Mouse (Mus musculus): Measurements from ENCODE around the gene Ccdc85c. TPM values are rescaled to one million over a fixed set of nuclear protein-coding genes. Genes with fewer than 3 reads are reported as not detected.
A peak's percentile ranks its signal among the peaks of the same experiment; 100 is the strongest.

Ccdc85c gene
- total and polyA plus RNA-seq, 3 experiments = 27.1 to 43.9 (median 39.2) TPM

GRCm38 (mm10) chr12:108251825-108252542, 23.2 kb downstream of the Ccdc85c start:
- no peak for TF ChIP-seq POLR2A (IDR thresholded peaks at IDR 0.05; ENCODE audit: insufficient read depth, low read depth, low read length)
- TF ChIP-seq CTCF (IDR thresholded peaks at IDR 0.05) = no peak
- TF ChIP-seq EP300 (IDR thresholded peaks at IDR 0.05; ENCODE audit: insufficient read depth, low read depth, low read length) = no peak
- Histone ChIP-seq H3K27ac (no peak overlapping the region; the same call in 1 of the 2 replicates), H3K4me3 (no peak overlapping the region), H3K27me3 (ENCODE audit: control insufficient read depth, insufficient read depth, low read length) (no peaks in the 10 kb centered on the region), H3K4me1 (ENCODE audit: control insufficient read depth, insufficient read depth, low read length) (peaks cover 31% of the 10 kb centered on the region), H3K36me3 (ENCODE audit: control insufficient read depth, insufficient read depth, low read length) (no peaks in the 10 kb centered on the region), H3K9ac (ENCODE audit: low read depth, low read length) (no peak overlapping the region), H3K79me2 (replicated peaks; ENCODE audit: control insufficient read depth, insufficient read depth, low read length) (peaks cover 1% of the 10 kb centered on the region; the same call in 1 of the 2 replicates)
- intact Hi-C loops (cut with DNase I) = no loop called here
- 73% methylated on average over 15 of the region's 15 CpGs for WGBS
- no peak for DNase-seq

DNA sequence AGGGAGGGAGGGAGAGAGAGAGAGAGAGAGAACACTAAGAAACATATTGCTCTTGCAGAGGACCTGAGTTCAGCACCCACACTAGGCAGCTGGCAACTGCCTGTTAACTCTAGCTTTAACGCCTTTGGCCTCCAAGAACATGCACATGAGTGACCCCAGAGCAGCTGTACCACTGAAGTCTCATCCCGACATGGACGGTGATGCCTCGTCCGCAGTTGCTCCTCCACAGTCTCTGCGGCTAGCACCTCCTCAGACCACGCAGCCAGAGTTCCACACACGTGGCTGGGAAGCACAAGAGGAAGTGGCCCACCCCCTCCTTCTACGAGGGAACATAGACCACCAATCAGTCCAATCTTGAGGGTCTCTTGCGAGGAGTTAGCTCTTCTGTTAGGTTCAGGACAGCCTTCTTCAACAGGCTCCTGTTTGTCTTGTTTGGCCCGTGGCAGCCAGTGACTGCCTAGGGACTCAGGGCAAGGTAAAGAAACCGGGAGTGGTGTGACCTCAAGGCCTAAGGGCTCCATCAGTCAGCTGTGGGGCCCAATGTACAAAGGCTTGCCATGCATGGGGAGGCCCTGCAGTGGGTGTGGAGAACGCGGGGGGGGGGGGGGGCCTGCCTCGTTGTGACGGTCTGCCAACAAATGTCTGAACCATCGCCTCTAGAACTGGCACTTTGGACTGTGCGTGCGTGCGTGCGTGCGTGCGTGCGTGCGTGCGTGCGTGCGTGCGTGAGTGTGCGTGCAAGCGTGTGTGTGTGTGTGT, 24.0 kb downstream of the Ccdc85c start:
- 91% methylated on average over 31 of the region's 31 CpGs for WGBS
- Histone ChIP-seq H3K9ac (ENCODE audit: low read depth, low read length) (no peak overlapping the region), H3K4me1 (ENCODE audit: control insufficient read depth, insufficient read depth, low read length) (peaks cover 28% of the 10 kb centered on the region), H3K27ac (no peak overlapping the region), H3K27me3 (ENCODE audit: control insufficient read depth, insufficient read depth, low read length) (no peaks in the 10 kb centered on the region), H3K36me3 (ENCODE audit: control insufficient read depth, insufficient read depth, low read length) (no peaks in the 10 kb centered on the region), H3K4me3 (no peak overlapping the region), H3K79me2 (replicated peaks; ENCODE audit: control insufficient read depth, insufficient read depth, low read length) (peaks cover 1% of the 10 kb centered on the region; the same call in 1 of the 2 replicates)
- no peak for TF ChIP-seq EP300 (IDR thresholded peaks at IDR 0.05; ENCODE audit: insufficient read depth, low read depth, low read length)
- TF ChIP-seq POLR2A (IDR thresholded peaks at IDR 0.05; ENCODE audit: insufficient read depth, low read depth, low read length) = no peak
- TF ChIP-seq CTCF (IDR thresholded peaks at IDR 0.05) = no peak
- intact Hi-C loops (cut with DNase I) = no loop called here
- no peak for DNase-seq

- H3K4me3 ChIP-seq = peak overlapping the region; percentile 29; the same call in 1 of the 2 replicates
- peak overlapping the region; percentile 62 for H3K9ac ChIP-seq (ENCODE audit: low read depth, low read length)
- peaks cover 23% of the 10 kb centered on the region for H3K4me1 ChIP-seq (ENCODE audit: control insufficient read depth, insufficient read depth, low read length)
- H3K79me2 ChIP-seq (replicated peaks; ENCODE audit: control insufficient read depth, insufficient read depth, low read length) = 0 out of 2 replicates have a peak, but pooled peaks cover 1% of the 10 kb centered on the region
- no peaks in the 10 kb centered on the region for H3K36me3 ChIP-seq (ENCODE audit: control insufficient read depth, insufficient read depth, low read length)
- TF ChIP-seq POLR2A (IDR thresholded peaks at IDR 0.05; ENCODE audit: insufficient read depth, low read depth, low read length) = no peak
- 0 out of 2 replicates have a peak, but pooled peaks have one; percentile 26 for TF ChIP-seq EP300 (IDR thresholded peaks at IDR 0.05; ENCODE audit: insufficient read depth, low read depth, low read length)
- 13% methylated on average over 10 of the region's 10 CpGs for WGBS
- H3K27me3 ChIP-seq (ENCODE audit: control insufficient read depth, insufficient read depth, low read length) = no peaks in the 10 kb centered on the region
- peak overlapping the region; percentile 61 for H3K27ac ChIP-seq
- intact Hi-C loops (cut with DNase I) = loop anchor here (2.0 kb wide), 1 partner anchor 15 kb away; no protein-coding TSS in a partner anchor
- DNase-seq = peak; percentile 75 to 77
Observed at GRCm38 (mm10) chr12:108249522-108249921, 25.7 kb downstream of the Ccdc85c start.

- WGBS = 63% methylated on average over 8 of the region's 8 CpGs
- Histone ChIP-seq H3K36me3 (ENCODE audit: control insufficient read depth, insufficient read depth, low read length) (no peaks in the 10 kb centered on the region), H3K4me1 (ENCODE audit: control insufficient read depth, insufficient read depth, low read length) (peaks cover 26% of the 10 kb centered on the region), H3K79me2 (replicated peaks; ENCODE audit: control insufficient read depth, insufficient read depth, low read length) (0 out of 2 replicates have a peak, but pooled peaks cover 1% of the 10 kb centered on the region), H3K27ac (peak overlapping the region; percentile 61), H3K4me3 (peak overlapping the region; percentile 29; the same call in 1 of the 2 replicates), H3K27me3 (ENCODE audit: control insufficient read depth, insufficient read depth, low read length) (no peaks in the 10 kb centered on the region), H3K9ac (ENCODE audit: low read depth, low read length) (peak overlapping the region; percentile 62)
- no peak for DNase-seq
- intact Hi-C loops (cut with DNase I) = loop anchor here (2.0 kb wide), 1 partner anchor 16 kb away; no protein-coding TSS in a partner anchor
- 0 out of 2 replicates have a peak, but pooled peaks have one; percentile 15 for TF ChIP-seq CTCF (IDR thresholded peaks at IDR 0.05)
- no peak for TF ChIP-seq POLR2A (IDR thresholded peaks at IDR 0.05; ENCODE audit: insufficient read depth, low read depth, low read length)
Observed at GRCm38 (mm10) chr12:108249019-108249418, 26.2 kb downstream of the Ccdc85c start.

GRCm38 (mm10) chr12:108246759-108247500, 28.3 kb downstream of the Ccdc85c start:
- no peak overlapping the region for H3K4me3 ChIP-seq
- no peaks in the 10 kb centered on the region for H3K36me3 ChIP-seq (ENCODE audit: control insufficient read depth, insufficient read depth, low read length)
- WGBS = 69% methylated on average over 10 of the region's 10 CpGs
- TF ChIP-seq POLR2A (IDR thresholded peaks at IDR 0.05; ENCODE audit: insufficient read depth, low read depth, low read length) = no peak
- no peak for TF ChIP-seq CTCF (IDR thresholded peaks at IDR 0.05)
- TF ChIP-seq EP300 (IDR thresholded peaks at IDR 0.05; ENCODE audit: insufficient read depth, low read depth, low read length) = no peak
- H3K27me3 ChIP-seq (ENCODE audit: control insufficient read depth, insufficient read depth, low read length) = no peaks in the 10 kb centered on the region
- peaks cover 21% of the 10 kb centered on the region for H3K4me1 ChIP-seq (ENCODE audit: control insufficient read depth, insufficient read depth, low read length)
- intact Hi-C loops (cut with DNase I) = no loop called here
- peak overlapping the region; percentile 11; the same call in 1 of the 2 replicates for H3K27ac ChIP-seq
- no peak for DNase-seq
- H3K79me2 ChIP-seq (replicated peaks; ENCODE audit: control insufficient read depth, insufficient read depth, low read length) = 0 out of 2 replicates have a peak, but pooled peaks cover 3% of the 10 kb centered on the region
- H3K9ac ChIP-seq (ENCODE audit: low read depth, low read length) = no peak overlapping the region

Measured in heart, adult 2 months (tissue).